Mouse (Mus musculus) kidney, postnatal 14 days (tissue): ENCODE measurements around the gene Zfp382.
"Not testable (repeated sequence)": the region's sequence is repeated elsewhere in the genome, so short reads cannot be mapped to it uniquely, and the experiment has no call there.

Experiments
- DNase-seq: peaks from one replicate; pipeline ENCODE4 v3.0.0; 2022; ENCODE audit warnings: mixed read lengths

Zfp382 gene

GRCm38 (mm10) chr7:30121308-30122187 lies at the start of gene Zfp382:
Gene Zfp382, plus strand, starts transcription at chr7:30121942.
- peak; percentile 91 for DNase-seq

- DNase-seq = peak; percentile 84
Measured at GRCm38 (mm10) chr7:30072146-30073028, 49.4 kb upstream of the Zfp382 start, which contains the start of gene Zfp82. Gene Zfp82, minus strand, starts transcription at chr7:30072900.

- no peak for DNase-seq
Measured at GRCm38 (mm10) chr7:30086524-30086923, 35.2 kb upstream of the Zfp382 start.

- DNase-seq = no peak
Measured at GRCm38 (mm10) chr7:30089405-30089804, 32.3 kb upstream of the Zfp382 start.

GRCm38 (mm10) chr7:30090092-30090969 lies 31.4 kb upstream of the Zfp382 start, which contains the start of the genes Gm26920 and Zfp566:
Gene Gm26920, minus strand, starts transcription at chr7:30090410.
Gene Zfp566, minus strand, starts transcription at chr7:30090527.
- DNase-seq = peak; percentile 97

- DNase-seq = no peak
Measured at GRCm38 (mm10) chr7:30090970-30091585, 30.7 kb upstream of the Zfp382 start.

GRCm38 (mm10) chr7:30092666-30093065 lies 29.1 kb upstream of the Zfp382 start:
- no peak for DNase-seq

- no peak for DNase-seq
Measured at GRCm38 (mm10) chr7:30093918-30094415, 27.8 kb upstream of the Zfp382 start.

- DNase-seq = peak; percentile 94
Measured at GRCm38 (mm10) chr7:30094646-30095429, 26.9 kb upstream of the Zfp382 start, which contains the start of gene Zfp260. Gene Zfp260, plus strand, starts transcription at chr7:30094777.

- DNase-seq = no peak
Measured at GRCm38 (mm10) chr7:30095551-30096125, 26.1 kb upstream of the Zfp382 start.

GRCm38 (mm10) chr7:30099297-30099696 lies 22.4 kb upstream of the Zfp382 start:
- no peak for DNase-seq

- DNase-seq = no peak
Measured at GRCm38 (mm10) chr7:30116076-30116475, 5.7 kb upstream of the Zfp382 start.

- not testable (repeated sequence) for DNase-seq
Measured at GRCm38 (mm10) chr7:30117935-30118334, 3.8 kb upstream of the Zfp382 start.

- DNase-seq = no peak
Measured at GRCm38 (mm10) chr7:30122188-30122530, 417 bp downstream of the Zfp382 start.

GRCm38 (mm10) chr7:30129900-30130299 lies 8.2 kb downstream of the Zfp382 start:
- no peak for DNase-seq

GRCm38 (mm10) chr7:30132396-30132795 lies 10.7 kb downstream of the Zfp382 start:
- no peak for DNase-seq

- DNase-seq = peak; percentile 8
Measured at GRCm38 (mm10) chr7:30136826-30137225, 15.1 kb downstream of the Zfp382 start.

- no peak for DNase-seq
Measured at GRCm38 (mm10) chr7:30143170-30143554, 21.4 kb downstream of the Zfp382 start.

GRCm38 (mm10) chr7:30143555-30144209 lies 21.9 kb downstream of the Zfp382 start:
- peak; percentile 84 for DNase-seq

GRCm38 (mm10) chr7:30147011-30147410 lies 25.3 kb downstream of the Zfp382 start:
- no peak for DNase-seq
